Mouse (Mus musculus): ENCODE data around the gene Ola1.

The Ola1 gene

DNA sequence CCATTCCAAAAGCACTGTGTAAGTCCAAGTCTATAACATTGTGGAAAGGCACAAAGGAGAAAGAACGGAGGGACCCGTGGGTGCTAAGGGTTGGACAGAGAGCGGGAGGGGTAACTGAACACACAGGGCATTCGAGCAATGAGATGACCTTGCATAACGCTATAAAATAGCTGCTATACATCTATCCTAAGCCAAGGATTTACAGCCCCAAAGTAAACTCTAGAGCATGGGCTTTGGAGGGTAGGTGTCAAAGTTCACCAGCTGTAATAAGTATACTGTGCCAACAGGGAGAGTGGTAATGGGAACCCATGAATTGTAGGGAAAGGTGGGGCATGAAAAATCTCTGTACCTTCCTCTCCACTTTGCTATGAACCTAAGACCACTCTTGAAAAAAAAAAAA, at the start of gene Ola1:
Ola1 (minus strand) TSS at position 12 of the 400 bp plus-strand sequence.
- DNase-seq (ENCODE audit: low spot score) = no peak

DNA sequence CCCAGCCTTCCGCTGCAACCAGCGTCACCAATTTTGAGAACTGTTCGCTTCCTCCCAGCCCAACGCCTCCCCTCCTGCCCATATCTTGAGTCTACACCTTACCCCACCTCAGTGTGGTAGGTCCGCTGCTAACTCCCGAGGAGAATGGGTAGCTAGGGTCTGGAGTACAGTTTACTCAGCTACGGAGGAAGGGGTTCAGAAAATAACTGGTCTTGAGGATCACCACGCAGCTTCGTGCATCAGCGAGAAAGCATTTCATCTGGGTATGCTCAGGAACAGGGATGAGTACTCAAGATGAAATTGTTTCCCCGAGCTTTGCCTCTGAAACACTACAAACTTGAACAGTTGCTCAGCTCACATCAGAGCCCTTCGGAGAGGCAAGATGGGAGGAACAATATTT, 49.6 kb upstream of the Ola1 start:
- DNase-seq (ENCODE audit: low spot score) = no peak

DNA sequence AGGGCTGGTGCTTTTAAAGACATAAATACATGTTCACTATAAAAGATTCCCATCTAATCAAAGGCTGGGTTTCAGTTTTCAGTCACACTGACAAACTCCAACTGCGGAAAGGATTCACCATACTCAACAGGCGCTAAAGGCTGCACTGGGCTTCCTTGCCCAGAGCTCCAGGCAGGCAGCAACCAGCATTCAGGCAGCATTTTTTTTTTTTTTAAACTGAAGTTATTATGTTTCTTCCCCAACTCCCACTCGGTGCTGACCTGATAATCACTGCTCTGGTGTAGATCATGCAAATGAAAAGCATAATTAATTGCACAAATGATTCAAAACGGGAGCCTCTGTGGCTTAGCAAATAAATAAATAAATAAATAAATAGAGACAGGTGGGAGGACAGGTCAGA, 49.1 kb upstream of the Ola1 start:
- no peak for DNase-seq (ENCODE audit: low spot score)

DNA sequence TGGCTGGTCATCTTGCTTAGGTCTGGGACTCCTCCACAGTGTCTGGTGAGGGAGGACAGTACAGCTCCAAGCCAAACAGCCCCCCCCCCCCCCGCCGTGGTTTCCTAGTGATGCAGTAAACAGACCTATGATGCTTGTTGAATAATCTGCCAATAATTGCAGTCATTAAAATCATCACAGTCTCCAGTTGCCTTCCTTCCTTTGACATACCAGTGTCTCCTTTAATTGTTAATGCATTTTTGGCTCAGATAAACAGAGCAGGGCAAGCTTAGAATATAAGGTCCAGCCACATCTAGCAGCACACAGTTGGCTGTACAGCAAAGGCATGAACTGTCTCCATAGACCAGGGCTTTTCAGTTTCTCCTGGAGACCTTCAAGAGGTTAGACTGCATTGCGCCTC, 48.5 kb upstream of the Ola1 start:
- DNase-seq (ENCODE audit: low spot score) = no peak

DNA sequence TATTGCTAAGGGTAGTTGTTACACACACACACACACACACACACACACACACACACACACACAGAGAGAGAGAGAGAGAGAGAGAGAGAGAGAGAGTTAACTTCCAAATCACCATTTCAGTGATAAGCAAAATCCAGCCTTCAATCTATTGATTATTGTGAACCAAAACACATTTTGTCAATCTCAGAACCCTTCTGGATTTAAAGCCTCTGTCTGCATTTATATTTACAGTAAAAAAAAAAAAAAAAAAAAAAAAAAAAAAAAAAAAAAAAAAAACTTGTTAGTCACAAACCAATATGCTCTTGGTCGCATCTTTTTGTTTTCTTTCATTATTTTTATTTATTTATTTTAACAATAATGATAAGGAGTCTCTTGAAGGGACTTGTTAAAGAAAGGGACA, 47.9 kb upstream of the Ola1 start:
- no peak for DNase-seq (ENCODE audit: low spot score)

DNA sequence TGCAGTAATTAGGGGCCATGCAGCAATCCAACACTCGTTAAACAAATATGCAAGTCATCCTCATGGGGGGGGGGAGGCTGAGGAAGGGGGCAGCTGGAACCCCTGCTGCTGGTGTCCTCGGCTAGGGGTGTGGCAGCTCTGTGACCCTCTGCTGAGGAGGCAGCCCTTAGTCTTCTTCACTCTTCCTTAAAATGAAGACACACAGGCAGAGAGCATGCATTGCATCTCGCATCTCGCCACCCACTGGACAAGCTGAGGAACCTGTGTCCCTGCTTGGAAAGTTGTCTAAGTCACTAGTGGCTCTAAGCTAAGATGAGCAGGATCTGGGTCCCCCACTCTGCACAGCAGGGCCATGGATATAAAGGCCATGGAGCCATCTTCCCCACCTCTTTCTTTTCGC, 47.3 kb upstream of the Ola1 start:
- no peak for DNase-seq (ENCODE audit: low spot score)

DNA sequence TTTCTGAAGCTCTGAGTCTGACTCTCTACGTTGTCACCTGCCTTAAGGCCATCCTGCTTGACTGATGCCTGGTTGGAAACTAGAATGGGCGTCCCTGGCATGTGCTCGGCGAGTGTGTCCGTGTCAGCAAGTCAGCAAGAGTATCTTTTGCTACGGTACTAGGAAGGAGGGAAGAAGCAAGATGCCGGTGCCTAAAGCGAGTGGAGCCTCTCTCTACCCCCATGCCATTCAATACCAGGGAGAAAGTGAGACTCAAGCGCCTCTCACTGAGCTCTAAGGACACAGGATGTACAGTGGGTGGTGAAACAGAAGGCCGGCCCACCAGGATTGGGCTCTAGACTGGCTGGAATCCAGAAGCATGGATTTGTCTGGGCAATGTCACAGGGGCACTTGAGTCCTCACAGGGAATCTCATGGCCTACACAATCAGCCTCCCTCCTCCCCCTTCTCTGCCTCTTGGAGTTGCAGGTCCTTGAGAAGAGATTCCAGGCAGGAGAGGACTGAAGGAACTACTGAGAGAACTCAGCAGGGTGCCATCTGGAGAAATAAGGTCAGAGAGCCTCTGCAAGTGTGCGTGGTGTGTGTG, 46.0 kb upstream of the Ola1 start:
- no peak for DNase-seq (ENCODE audit: low spot score)

DNA sequence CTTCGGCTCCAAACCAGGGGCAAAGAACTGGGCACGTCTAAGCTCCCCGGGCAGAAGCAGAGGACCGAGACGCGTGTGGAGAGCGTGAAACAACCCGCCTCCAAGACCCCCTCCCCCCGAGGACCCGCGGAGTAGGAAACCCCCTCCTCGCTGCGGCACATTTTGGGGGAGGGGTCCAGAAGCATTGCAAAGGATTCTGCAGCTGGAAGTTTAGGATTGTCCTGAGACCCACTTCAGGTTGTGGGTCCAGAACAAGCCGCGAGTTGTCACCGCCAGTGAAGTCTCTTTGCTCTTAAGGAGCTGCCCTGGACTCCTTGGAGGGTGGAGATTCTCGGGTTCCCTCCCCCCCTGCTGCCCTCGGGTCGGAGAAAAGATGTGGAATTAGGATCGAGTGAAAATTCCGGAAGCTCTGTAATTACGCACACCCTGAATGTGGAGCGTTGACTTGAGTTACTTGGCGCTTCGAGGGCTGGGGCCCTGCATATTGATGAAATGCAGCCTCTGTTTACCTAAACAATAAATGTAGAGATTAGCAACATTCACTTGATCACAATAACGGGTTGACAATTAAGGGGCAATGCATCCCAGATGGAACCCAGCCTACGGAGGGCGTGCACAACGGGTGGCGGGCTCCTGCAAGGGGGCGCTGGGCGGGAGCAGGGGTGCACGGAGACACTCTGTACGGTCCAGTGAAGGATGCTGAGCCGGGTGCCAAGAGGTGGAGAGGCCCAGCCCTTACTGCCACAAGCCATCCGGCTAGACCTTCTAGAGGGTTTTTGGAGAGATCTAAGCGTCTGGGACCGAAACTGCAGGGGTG, 45.3 kb upstream of the Ola1 start:
- DNase-seq (ENCODE audit: low spot score) = no peak

DNA sequence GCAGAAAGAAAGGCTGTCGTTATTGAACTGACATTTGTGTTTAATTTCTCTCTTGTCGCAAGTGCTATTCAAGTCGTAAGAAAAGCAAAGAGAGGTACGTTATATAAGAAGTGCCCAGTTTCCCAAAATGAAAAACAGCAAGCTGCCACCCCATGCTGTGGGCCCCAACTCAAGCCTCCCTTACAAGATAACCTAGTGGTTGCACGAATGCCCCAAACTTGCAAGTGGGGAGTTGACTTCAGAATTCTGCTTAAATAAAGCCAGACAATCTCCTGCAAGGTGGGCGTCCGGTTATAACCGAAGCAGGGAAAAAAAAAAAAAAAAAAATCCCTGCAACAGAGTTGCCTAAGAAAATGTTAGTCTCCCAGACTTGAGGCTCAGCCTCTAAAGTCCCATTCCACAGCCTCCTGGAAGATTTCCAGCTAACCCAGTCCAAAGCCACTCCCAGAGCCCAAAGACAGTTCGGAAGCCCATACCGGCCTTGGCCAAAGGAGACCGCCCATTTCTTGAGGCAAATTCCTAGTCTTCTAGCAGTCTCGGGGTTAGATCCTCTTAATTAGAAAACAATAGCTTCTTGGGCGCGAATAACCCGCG, 44.5 kb upstream of the Ola1 start:
- DNase-seq (ENCODE audit: low spot score) = no peak

DNA sequence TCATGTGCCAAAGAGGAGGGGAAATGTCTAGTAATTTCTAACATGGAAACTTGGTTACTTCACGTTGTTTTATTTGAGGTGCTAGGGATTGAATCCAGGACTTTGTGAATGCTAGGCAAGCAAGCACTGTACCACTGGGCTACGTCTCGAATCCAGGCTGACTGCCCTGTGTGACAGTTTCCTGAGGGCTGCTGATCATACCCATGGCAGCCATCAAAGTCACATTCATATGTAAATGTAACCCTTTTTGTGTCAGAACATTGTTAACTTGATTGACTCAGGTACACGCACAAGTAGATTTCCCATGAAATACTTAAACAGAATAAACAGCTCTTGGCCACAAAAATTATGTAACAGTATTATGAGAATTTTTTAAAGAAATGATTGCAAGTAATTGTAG, 30.0 kb upstream of the Ola1 start:
- DNase-seq (ENCODE audit: low spot score) = no peak

DNA sequence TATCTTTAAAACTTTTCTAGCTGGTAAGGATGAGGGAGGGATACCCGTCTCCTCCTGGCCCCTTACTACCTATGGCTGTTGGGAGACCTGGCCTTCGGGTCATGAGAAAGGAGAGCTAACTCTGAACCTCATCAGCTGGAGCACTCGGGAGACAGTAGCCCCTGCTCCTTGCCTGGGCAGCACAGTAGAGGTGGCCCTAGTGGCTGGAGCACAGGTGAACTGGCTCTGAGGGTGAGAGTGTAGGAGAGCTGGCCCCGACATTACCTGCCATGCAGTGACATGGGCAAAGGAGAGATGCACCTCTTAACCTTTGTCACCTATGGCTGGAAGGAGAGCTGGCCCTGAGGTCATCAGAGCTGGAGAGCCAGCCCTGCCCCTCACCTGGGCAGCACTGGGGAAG, 22.6 kb upstream of the Ola1 start:
- no peak for DNase-seq (ENCODE audit: low spot score)

DNA sequence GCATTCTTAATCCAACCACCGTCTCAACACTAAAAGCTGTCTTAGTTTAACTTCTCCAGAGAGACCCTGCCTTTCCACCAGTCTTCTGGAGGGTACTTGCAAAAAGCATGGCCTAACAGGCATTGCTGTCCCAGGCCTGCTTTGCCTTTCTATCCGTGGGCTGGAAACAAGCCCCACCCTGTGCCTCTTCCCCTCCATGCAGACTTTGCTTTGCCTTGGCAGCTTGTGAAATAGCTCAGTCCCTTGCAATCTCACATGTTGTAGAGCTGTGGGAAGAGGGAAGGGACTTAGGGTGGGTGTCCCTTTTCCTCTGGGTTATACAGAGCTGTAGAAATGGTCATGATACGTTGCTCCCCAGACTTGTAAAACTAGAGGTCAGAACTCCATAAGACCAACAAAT, 12.4 kb upstream of the Ola1 start:
- DNase-seq (ENCODE audit: low spot score) = no peak

DNA sequence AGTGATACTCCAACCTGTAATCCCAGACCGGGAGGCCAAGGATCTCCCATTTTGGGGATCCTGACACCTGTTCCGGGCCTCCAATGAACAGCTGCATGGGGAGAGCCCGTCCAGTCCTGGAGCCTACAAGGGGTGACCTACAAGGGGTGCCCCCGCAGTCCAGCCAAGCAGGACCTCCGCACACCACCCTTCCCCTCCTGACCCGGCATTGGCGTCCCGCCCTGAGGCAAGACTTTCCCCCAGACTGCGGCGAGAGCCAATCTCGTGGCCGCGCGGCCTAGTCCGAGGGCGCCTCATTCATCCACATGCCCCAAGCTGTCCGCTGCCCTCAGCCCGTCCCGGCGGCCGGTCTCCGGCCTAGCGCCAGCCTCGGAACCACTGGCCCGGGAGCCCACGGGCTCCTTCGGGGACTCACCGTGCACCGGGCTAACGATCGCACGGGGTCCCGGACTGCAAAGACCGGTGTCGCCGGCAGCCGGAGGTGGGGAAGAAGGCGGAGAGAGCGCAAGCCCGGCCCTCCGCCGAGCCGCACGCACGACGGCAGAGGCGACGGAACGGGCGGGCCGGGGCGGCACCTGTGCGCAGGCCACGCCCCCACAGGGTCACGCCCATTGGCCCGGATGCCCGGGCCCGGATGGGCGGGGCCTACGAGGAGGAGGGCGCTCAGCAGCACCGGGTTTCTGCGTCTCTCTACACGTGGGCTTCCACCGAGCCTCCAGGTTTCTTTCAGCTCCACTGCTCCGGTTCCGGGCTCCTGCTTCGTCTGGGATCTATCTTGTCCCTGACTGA, 4.7 kb downstream of the Ola1 start:
- peak; percentile 92 for DNase-seq (ENCODE audit: low spot score)

DNA sequence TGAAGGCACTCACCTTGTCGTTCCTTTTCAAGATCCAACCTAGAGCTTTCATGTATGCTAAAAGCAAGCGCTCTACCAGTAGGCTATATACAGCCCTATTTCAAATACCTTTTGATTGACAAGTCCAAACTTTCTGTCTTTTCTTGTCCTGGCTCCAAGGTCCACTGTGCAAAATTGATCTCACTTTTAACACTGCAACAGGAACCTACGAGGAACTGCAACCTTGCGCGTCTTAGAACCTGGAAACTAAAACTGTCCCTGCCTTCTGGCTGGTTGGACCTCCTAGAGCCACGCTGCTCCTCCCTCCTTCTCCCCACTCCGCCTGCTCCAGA, 5.2 kb downstream of the Ola1 start:
- peak; percentile 36 for DNase-seq (ENCODE audit: low spot score)

DNA sequence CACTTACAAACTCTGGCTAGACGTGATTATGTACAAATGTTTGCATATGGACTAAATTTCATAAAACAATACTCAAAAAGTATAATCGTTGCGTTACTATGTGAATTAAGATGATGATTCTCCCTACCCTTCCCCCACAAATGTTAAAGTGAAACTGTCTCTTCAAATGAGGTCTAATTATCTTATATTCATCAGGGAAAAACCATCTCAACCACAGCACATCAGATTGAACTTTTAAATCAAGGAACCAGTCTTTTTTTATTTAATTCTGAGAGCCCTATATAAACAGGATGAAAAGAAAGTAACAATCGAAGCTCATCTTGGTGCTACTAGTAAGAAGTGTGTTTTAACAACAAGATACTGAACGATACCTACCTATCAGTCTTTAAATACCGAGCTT, 14.4 kb downstream of the Ola1 start:
- no peak for DNase-seq (ENCODE audit: low spot score)

DNA sequence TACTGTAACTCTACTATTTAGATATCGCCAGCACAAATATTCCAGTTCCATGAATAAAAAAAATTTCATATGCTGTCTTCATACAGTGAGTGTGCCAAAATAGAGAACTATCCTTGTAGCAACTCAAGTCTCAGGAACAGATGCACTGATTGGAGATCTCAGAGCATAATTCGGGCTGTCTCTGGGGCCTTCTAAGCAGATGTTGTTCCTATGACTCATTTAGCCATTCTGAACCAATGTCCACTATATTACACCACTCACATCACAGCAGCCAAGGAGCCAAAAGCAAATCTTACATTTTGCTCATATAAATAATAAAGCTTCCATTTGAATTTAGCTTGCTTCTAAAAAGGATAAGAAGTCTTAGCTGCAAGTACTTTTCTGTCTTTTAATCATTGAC, 30.2 kb downstream of the Ola1 start:
- no peak for DNase-seq (ENCODE audit: low spot score)

DNA sequence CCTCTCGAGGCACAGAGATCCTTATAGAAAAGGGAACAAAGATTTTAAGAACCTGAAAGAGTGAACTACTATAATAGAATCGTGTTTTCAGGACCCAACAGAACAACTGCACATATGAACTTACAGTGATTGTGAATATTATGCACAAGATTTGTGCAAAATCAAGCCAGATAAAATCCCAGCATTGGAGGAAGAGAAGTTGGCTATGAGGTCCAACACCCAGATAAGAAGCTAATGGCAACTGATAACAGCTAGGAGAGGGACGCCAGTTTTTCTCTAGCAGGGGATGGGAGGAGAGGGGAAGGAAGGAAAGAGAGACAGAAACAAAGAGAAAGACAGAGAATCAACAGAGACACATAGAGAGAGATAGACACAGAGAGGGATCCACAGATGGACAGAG, 33.5 kb downstream of the Ola1 start:
- no peak for DNase-seq (ENCODE audit: low spot score)

DNA sequence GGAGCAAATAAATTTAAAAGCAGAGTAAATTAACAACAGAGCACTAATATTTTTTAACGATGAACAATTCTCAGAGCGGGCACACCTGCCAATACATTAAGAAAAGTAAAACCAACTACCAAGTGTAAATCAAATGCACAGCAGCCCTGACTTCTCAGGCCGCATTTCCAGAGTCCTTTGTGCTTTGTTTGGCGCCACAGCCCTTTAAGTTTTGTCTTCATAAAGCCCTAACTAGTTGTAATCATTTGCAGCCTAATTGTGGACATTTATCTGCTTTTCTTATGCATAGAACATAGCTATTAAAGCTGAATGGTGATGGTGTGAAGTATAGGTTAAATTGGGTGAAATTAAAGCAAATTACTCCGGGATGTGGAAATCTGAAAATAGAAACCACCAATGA, 49.2 kb downstream of the Ola1 start:
- no peak for DNase-seq (ENCODE audit: low spot score)

DNA sequence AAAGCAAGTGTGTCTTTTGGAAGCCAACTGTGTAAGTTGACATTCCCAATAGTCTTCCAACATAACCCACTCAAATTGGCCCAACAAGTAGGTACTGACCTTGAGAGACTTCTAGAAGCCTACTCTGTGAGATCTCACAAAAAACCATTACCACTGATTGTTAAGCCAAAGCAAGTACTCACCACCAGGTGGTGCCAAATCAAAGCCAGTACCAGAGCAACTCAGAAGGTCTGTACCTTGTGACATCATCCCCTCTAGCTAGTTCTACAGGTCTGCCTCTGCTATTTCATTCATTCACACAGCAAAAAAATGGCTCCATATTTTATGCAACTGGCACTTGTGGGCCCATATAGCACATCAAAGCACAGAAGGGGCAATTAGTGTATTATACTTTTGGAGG, 51.6 kb downstream of the Ola1 start:
- peak; percentile 59 for DNase-seq (ENCODE audit: low spot score)

DNA sequence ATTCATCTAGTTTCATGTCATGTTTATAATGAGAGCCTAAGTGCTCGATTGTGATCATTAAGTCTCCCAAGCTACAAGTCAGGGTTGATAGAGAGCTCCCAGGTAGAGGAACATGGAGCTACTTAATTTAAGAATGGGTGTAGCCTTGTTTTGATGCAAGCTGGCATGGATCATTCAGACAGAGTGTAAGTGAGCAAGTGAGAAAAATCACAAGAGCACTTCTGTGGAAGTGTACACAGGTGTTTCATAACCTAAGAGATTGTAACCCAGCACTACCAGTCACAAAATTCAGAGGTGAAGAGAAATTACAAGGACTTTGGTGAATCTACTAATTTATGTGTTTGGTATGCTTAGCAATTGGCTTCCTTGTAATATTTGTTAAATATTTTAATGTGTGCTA, 54.1 kb downstream of the Ola1 start:
- no peak for DNase-seq (ENCODE audit: low spot score)

DNA sequence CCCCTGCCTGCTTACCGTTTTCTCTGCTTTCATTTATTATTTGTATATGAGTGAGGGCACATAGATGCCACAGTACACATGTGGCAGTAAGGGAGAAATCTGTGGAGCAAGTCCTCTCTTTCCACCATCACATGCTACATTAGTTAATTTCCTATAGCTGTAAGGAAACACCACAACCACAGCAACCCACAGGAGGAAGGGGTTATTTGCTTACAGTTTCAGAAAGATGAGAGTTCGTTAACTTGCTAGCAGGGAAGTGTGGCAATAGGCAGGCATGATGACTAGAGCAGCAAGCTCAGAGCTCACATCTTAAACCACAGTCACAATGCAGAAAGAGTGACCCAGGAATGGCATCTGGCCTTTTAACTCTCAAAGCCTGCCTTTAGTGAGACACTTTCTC, 58.0 kb downstream of the Ola1 start:
- DNase-seq (ENCODE audit: low spot score) = no peak

DNA sequence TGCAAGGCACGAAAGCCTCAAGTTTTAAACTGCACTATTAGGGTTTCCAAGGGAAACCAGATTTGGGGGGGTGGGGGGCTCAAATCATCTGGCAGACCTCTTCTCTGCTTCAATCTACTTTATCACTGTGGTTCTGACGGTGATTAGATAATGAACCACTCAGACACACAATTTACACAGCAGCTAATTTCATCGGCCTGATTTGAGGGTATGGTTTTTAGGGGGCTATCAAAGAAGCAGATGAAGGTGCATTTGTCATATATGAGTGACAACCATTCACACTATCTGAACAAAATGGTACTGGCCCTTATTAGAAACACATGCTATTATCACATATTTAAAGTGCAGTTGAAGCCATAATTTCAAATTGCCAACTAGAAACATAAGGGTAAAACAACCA, 61.5 kb downstream of the Ola1 start:
- DNase-seq (ENCODE audit: low spot score) = no peak

DNA sequence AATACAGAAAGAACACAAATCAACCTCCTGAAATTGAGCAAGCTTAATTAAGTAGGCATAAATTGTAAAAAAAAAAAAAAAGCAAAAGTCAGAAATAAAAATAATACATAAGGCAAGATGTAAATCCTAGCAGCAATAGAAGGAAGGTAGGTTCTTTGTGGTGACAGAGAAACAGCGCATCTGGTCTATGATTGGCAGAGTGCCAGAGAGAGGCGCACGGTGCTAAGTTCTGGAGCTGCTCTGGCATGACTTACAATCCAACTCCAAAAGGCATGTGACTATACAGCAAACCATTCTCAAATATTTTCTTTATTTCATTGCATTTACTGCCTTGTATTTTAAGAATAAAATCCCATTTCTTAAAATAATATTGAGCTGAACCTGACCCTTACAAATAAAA, 68.2 kb downstream of the Ola1 start:
- no peak for DNase-seq (ENCODE audit: low spot score)
